Mouse (Mus musculus): ENCODE data around the gene Asb2.

GRCm38 (mm10) chr12:103347406-103347805, 8.4 kb downstream of the Asb2 start:
- no peak for TF ChIP-seq GATA1 (IDR thresholded peaks at IDR 0.05; ENCODE audit: borderline replicate concordance, low read length)
- no peak for TF ChIP-seq FLI1 (IDR thresholded peaks at IDR 0.05; ENCODE audit: low read length)
